Mouse (Mus musculus) MEL (cell line): ENCODE measurements around the gene Emc1. TPM values are rescaled to one million over a fixed set of nuclear protein-coding genes. Genes with fewer than 3 reads are reported as not detected.
A peak's percentile ranks its signal among the peaks of the same experiment; 100 is the strongest.

Experiments used
- DNase-seq: peaks from one replicate; pipeline ENCODE4 v3.0.0; 2011; ENCODE audit warnings: low read depth, low spot score
- H3K27ac ChIP-seq: 2 replicates; pipeline ENCODE4 v1.5.1; 2012; ENCODE audit warnings: low read depth, mild to moderate bottlenecking, control low read depth, low read length, moderate library complexity; ENCODE audit not compliant: control insufficient read depth
- H3K27me3 ChIP-seq, 2 experiments: fragments of 150-350 bp in 1 of 2; sonication (generic) in 1 of 2; 2 replicates each; pipeline ENCODE4 v1.6.1; 2012; ENCODE audit warnings: low read length in 2 of 2, mild to moderate bottlenecking in 2 of 2, improper control_type of control experiment in 1 of 2, moderate library complexity in 1 of 2; ENCODE audit not compliant: insufficient read depth in 2 of 2, control insufficient read depth in 1 of 2
- H3K36me3 ChIP-seq, 2 experiments: 2 replicates each; pipeline ENCODE4 v1.6.1; 2012 to 2014; ENCODE audit warnings: low read length in 2 of 2, improper control_type of control experiment in 1 of 2, inconsistent platforms in 1 of 2, mild to moderate bottlenecking in 1 of 2; ENCODE audit not compliant: insufficient read depth in 2 of 2, control insufficient read depth in 1 of 2
- H3K4me1 ChIP-seq, 2 experiments: fragments of 150-350 bp in 1 of 2; sonication (generic) in 1 of 2; 2 replicates each; pipeline ENCODE4 v1.6.1; 2012; ENCODE audit warnings: low read length in 2 of 2, improper control_type of control experiment in 1 of 2, mild to moderate bottlenecking in 1 of 2; ENCODE audit not compliant: insufficient read depth in 2 of 2, control insufficient read depth in 1 of 2
- H3K4me3 ChIP-seq, 2 experiments: fragments of 150-350 bp in 1 of 2; sonication (generic) in 1 of 2; 2 replicates each; pipeline ENCODE4 v1.5.1; 2012; ENCODE audit warnings: low read depth in 2 of 2, low read length in 2 of 2, mild to moderate bottlenecking in 2 of 2, moderate library complexity in 2 of 2, control low read depth in 1 of 2, improper control_type of control experiment in 1 of 2; ENCODE audit not compliant: control insufficient read depth in 1 of 2, insufficient read depth in 1 of 2
- H3K79me2 ChIP-seq: 2 replicates; pipeline ENCODE4 v1.6.1; 2012; ENCODE audit warnings: mild to moderate bottlenecking, low read length, moderate library complexity; ENCODE audit not compliant: control insufficient read depth, poor library complexity, insufficient read depth
- H3K9ac ChIP-seq: 2 replicates; pipeline ENCODE4 v1.6.1; 2012; ENCODE audit warnings: low read depth, mild to moderate bottlenecking, control low read depth, low read length, moderate library complexity; ENCODE audit not compliant: control insufficient read depth, poor library complexity, severe bottlenecking
- H3K9me3 ChIP-seq: fragments of 150-350 bp; sonication (generic); replicated peaks from 2 replicates; pipeline ENCODE4 v1.6.1; 2012; ENCODE audit warnings: mild to moderate bottlenecking, low read length, improper control_type of control experiment, moderate library complexity; ENCODE audit not compliant: insufficient read depth
- CHD1 ChIP-seq: IDR thresholded peaks from 2 replicates; pipeline ENCODE4 v1.6.1; 2012; ENCODE audit warnings: low read depth, mild to moderate bottlenecking, inconsistent platforms, low read length, improper control_type of control experiment
- CHD2 ChIP-seq: IDR thresholded peaks from 2 replicates; pipeline ENCODE4 v1.6.1; 2011; ENCODE audit warnings: low read length, improper control_type of control experiment
- CTCF ChIP-seq, 3 experiments: IDR thresholded peaks in 2 of 3; conservative IDR thresholded peaks in 1 of 3; 2 replicates each; pipeline ENCODE4 v1.5.1; 2011 to 2012; ENCODE audit warnings: low read length in 3 of 3, low read depth in 2 of 3, mild to moderate bottlenecking in 2 of 3, improper control_type of control experiment in 1 of 3, inconsistent platforms in 1 of 3, mixed read lengths in 1 of 3, moderate library complexity in 1 of 3; ENCODE audit not compliant: control insufficient read depth in 1 of 3, insufficient read depth in 1 of 3, poor library complexity in 1 of 3, severe bottlenecking in 1 of 3
- ELF1 ChIP-seq: IDR thresholded peaks from 2 replicates; pipeline ENCODE4 v1.6.1; 2014; ENCODE audit warnings: low read depth, mild to moderate bottlenecking, inconsistent platforms, low read length, improper control_type of control experiment, moderate library complexity
- GATA1 ChIP-seq: IDR thresholded peaks from 2 replicates; pipeline ENCODE4 v1.6.1; 2011; ENCODE audit warnings: low read depth, low read length, improper control_type of control experiment
- HCFC1 ChIP-seq: IDR thresholded peaks from 2 replicates; pipeline ENCODE4 v1.6.1; 2012; ENCODE audit warnings: low read depth, mild to moderate bottlenecking, inconsistent platforms, low read length, improper control_type of control experiment, moderate library complexity
- JUND ChIP-seq: IDR thresholded peaks from 2 replicates; pipeline ENCODE4 v1.6.1; 2011; ENCODE audit warnings: low read depth, mild to moderate bottlenecking, improper control_type of control experiment, low read length
- MAX ChIP-seq: IDR thresholded peaks from 2 replicates; pipeline ENCODE4 v1.6.1; 2011; ENCODE audit warnings: low read length, improper control_type of control experiment
- MXI1 ChIP-seq: IDR thresholded peaks from 2 replicates; pipeline ENCODE4 v1.6.1; 2011; ENCODE audit warnings: mild to moderate bottlenecking, low read depth, low read length, improper control_type of control experiment
- MYC ChIP-seq: IDR thresholded peaks from 2 replicates; pipeline ENCODE4 v1.6.1; 2011; ENCODE audit warnings: low read depth, mild to moderate bottlenecking, low read length, improper control_type of control experiment, moderate library complexity
- POLR2A ChIP-seq, 2 experiments: IDR thresholded peaks; 2 replicates each; pipeline ENCODE4 v1.6.1; 2011 to 2012; ENCODE audit warnings: low read length in 2 of 2, mild to moderate bottlenecking in 2 of 2, control low read depth in 1 of 2, improper control_type of control experiment in 1 of 2, low read depth in 1 of 2, moderate library complexity in 1 of 2; ENCODE audit not compliant: control insufficient read depth in 1 of 2, insufficient read depth in 1 of 2, poor library complexity in 1 of 2
- POLR2AphosphoS2 ChIP-seq: IDR thresholded peaks from 2 replicates; pipeline ENCODE4 v1.6.1; 2011; ENCODE audit warnings: low read length, improper control_type of control experiment
- POLR2AphosphoS5 ChIP-seq: IDR thresholded peaks from 2 replicates; pipeline ENCODE4 v1.6.1; 2012; ENCODE audit warnings: low read depth, borderline replicate concordance, mild to moderate bottlenecking, inconsistent platforms, low read length, moderate library complexity, mixed read lengths
- RAD21 ChIP-seq: IDR thresholded peaks from 2 replicates; pipeline ENCODE4 v1.6.1; 2011; ENCODE audit warnings: mild to moderate bottlenecking, low read depth, low read length, improper control_type of control experiment
- RCOR1 ChIP-seq: IDR thresholded peaks from 2 replicates; pipeline ENCODE4 v1.6.1; 2012; ENCODE audit warnings: low read depth, mild to moderate bottlenecking, inconsistent platforms, low read length, improper control_type of control experiment
- SIN3A ChIP-seq: IDR thresholded peaks from 2 replicates; pipeline ENCODE4 v1.6.1; 2012; ENCODE audit warnings: low read length, improper control_type of control experiment, inconsistent platforms
- SMC3 ChIP-seq: IDR thresholded peaks from 2 replicates; pipeline ENCODE4 v1.6.1; 2011; ENCODE audit warnings: low read depth, low read length, improper control_type of control experiment
- TCF12 ChIP-seq: IDR thresholded peaks from 2 replicates; pipeline ENCODE4 v1.6.1; 2014; ENCODE audit warnings: low read depth, mild to moderate bottlenecking, inconsistent platforms, low read length, improper control_type of control experiment, moderate library complexity
- USF1 ChIP-seq: IDR thresholded peaks from 2 replicates; pipeline ENCODE4 v1.6.1; 2014; ENCODE audit warnings: low read depth, mild to moderate bottlenecking, inconsistent platforms, low read length, improper control_type of control experiment, moderate library complexity
- USF2 ChIP-seq, 2 experiments: IDR thresholded peaks; 2 replicates each; pipeline ENCODE4 v1.6.1; 2011 to 2012; ENCODE audit warnings: improper control_type of control experiment in 2 of 2, low read length in 2 of 2, borderline replicate concordance in 1 of 2, inconsistent platforms in 1 of 2, low read depth in 1 of 2, mild to moderate bottlenecking in 1 of 2; ENCODE audit not compliant: insufficient read depth in 1 of 2
- ZNF384 ChIP-seq: IDR thresholded peaks from 2 replicates; pipeline ENCODE4 v1.6.1; 2012; ENCODE audit warnings: low read depth, mild to moderate bottlenecking, inconsistent platforms, low read length, improper control_type of control experiment
- polyA plus RNA-seq, 2 experiments: library from polyadenylated mRNA; stranded (reverse) in 1 of 2; unstranded in 1 of 2; fragments of >175 nt in 1 of 2; fragments of >200 nt in 1 of 2; gene quantifications; 2 replicates each; pipeline versions ENCODE4 v1.2.1 to v1.2.4; 2012; ENCODE audit warnings: low replicate concordance in 2 of 2, low read depth in 1 of 2; ENCODE audit not compliant: insufficient read length in 2 of 2, insufficient read depth in 1 of 2, missing spikeins in 1 of 2
- total RNA-seq: library from RNA; depleted of rRNA; stranded (reverse); fragments of 300-350 nt; gene quantifications from 2 replicates; pipeline ENCODE4 v1.2.3, GENCODE M21; 2012

Emc1 gene
- total and polyA plus RNA-seq, 3 experiments = 17.3 to 50.4 TPM; not detected in 1

DNA sequence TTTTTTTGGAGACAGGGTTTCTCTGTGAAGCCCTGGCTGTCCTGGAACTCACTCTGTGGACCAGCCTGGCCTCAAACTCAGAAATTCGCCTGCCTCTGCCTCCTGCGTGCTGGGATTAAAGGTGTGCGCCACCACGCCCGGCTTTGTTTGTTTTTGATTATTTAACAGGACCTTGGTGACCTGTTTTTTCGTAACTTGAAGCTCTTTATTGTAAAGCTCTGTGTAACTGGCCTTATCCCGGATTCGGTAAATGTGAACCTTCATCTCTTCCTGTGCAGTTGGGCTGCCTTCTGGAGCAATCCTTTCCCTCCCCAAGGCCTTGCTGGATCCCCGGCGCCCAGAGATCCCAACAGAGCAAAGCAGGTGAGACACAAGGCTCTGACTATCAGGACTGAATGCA is 21.1 kb downstream of the Emc1 start:
- H3K27me3 ChIP-seq = no peaks in the 10 kb centered on the region
- no peak overlapping the region for H3K27ac ChIP-seq
- H3K9ac ChIP-seq = no peak overlapping the region
- H3K36me3 ChIP-seq = peaks cover 0 to 2% of the 10 kb centered on the region in 2 experiments; a peak in 1 of 4 replicates
- H3K79me2 ChIP-seq = no peaks in the 10 kb centered on the region
- no peaks in the 10 kb centered on the region for H3K4me1 ChIP-seq
- no peak overlapping the region for H3K4me3 ChIP-seq
- no peak for TF ChIP-seq MYC
- TF ChIP-seq POLR2A (IDR thresholded peaks at IDR 0.05; ENCODE audit: control insufficient read depth in 1 of 2, insufficient read depth in 1 of 2, low read depth in 1 of 2, low read length in 2 of 2, poor library complexity in 1 of 2) = no peak
- no peak for TF ChIP-seq MAX
- no peak for TF ChIP-seq POLR2AphosphoS5
- no peak for TF ChIP-seq POLR2AphosphoS2
- no peak for TF ChIP-seq HCFC1
- TF ChIP-seq ELF1 = no peak
- no peak for TF ChIP-seq CHD1
- no peak for TF ChIP-seq MXI1
- no peak for TF ChIP-seq TCF12
- no peak for TF ChIP-seq USF1
- TF ChIP-seq ZNF384 = no peak
- no peak for TF ChIP-seq JUND
- TF ChIP-seq CTCF (IDR thresholded peaks at IDR 0.05 in 2 of 3, conservative IDR thresholded peaks at IDR 0.05 in 1 of 3; ENCODE audit: control insufficient read depth in 1 of 3, insufficient read depth in 1 of 3, low read depth in 2 of 3, low read length in 3 of 3, poor library complexity in 1 of 3, severe bottlenecking in 1 of 3) = no peak
- no peak for TF ChIP-seq GATA1
- TF ChIP-seq RCOR1 = no peak
- no peak for TF ChIP-seq SMC3
- DNase-seq = no peak
- H3K9me3 ChIP-seq = no peaks in the 10 kb centered on the region

- H3K27ac ChIP-seq = peak overlapping the region; percentile 89
- peak; percentile 41 for DNase-seq
These were observed 27.3 kb downstream of the Emc1 start for GRCm38 (mm10) chr4:139379719-139380118.

More at GRCm38 (mm10) chr4:139379719-139380118, 27.3 kb downstream of the Emc1 start:
- Histone ChIP-seq H3K9ac (peak overlapping the region; percentile 82), H3K4me1 (peaks cover 0 to 5% of the 10 kb centered on the region in 2 experiments; a peak in 2 of 4 replicates), H3K9me3 (no peaks in the 10 kb centered on the region), H3K4me3 (peak overlapping the region; percentile 66 to 81), H3K79me2 (peaks cover 47% of the 10 kb centered on the region), H3K36me3 (peaks cover 0 to 13% of the 10 kb centered on the region in 2 experiments; a peak in 2 of 4 replicates), H3K27me3 (no peaks in the 10 kb centered on the region)
- no peak for TF ChIP-seq USF2 (IDR thresholded peaks at IDR 0.05; ENCODE audit: borderline replicate concordance in 1 of 2, insufficient read depth in 1 of 2, low read depth in 1 of 2, low read length in 2 of 2)
- no peak for TF ChIP-seq CHD2
- 0 out of 2 replicates have a peak, but pooled peaks have one; percentile 2 for TF ChIP-seq SIN3A
- no peak for TF ChIP-seq RAD21
- no peak for TF ChIP-seq POLR2AphosphoS5
